Mouse (Mus musculus): ENCODE results near the gene Mthfr. TPM values are rescaled to one million over a fixed set of nuclear protein-coding genes. Genes with fewer than 3 reads are reported as not detected.

The Mthfr gene
- polyA plus RNA-seq, 1 experiment from 2014 or later = 18.7 TPM

GRCm38 (mm10) chr4:148085131-148085906 lies 46.4 kb downstream of the Mthfr start:
- H3K4me2 ChIP-seq (ENCODE audit: low read depth, severe bottlenecking) = no peak overlapping the region
- no peak overlapping the region for H3K4me3 ChIP-seq (ENCODE audit: low read depth, low read length)
- DNase-seq (ENCODE audit: low spot score) (no peak), ATAC-seq (ENCODE audit: insufficient number of reproducible peaks, low FRiP score, low TSS enrichment, low read depth) (no peak)
- 55% methylated on average over 10 of the region's 10 CpGs for WGBS
- H3K36me3 ChIP-seq (ENCODE audit: control insufficient read depth, insufficient read depth, low read length) = no peaks in the 10 kb centered on the region; the same call in 1 of the 2 replicates
- H3K27me3 ChIP-seq (ENCODE audit: control insufficient read depth, insufficient read depth, low read length) = no peaks in the 10 kb centered on the region
- H3K9me3 ChIP-seq (ENCODE audit: control insufficient read depth, low read length) = no peaks in the 10 kb centered on the region
- H3K9ac ChIP-seq (ENCODE audit: low read length) = no peak overlapping the region
- peaks cover 17% of the 10 kb centered on the region for H3K4me1 ChIP-seq (ENCODE audit: control insufficient read depth, insufficient read depth, low read length)
- H3K27ac ChIP-seq (replicated peaks; ENCODE audit: low read depth, low read length) = no peak overlapping the region

GRCm38 (mm10) chr4:148085907-148086305 lies 47.0 kb downstream of the Mthfr start:
- Histone ChIP-seq H3K9me3 (ENCODE audit: control insufficient read depth, low read length) (no peaks in the 10 kb centered on the region), H3K36me3 (ENCODE audit: control insufficient read depth, insufficient read depth, low read length) (no peaks in the 10 kb centered on the region; the same call in 1 of the 2 replicates), H3K4me2 (ENCODE audit: low read depth, severe bottlenecking) (no peak overlapping the region), H3K27ac (replicated peaks; ENCODE audit: low read depth, low read length) (no peak overlapping the region), H3K27me3 (ENCODE audit: control insufficient read depth, insufficient read depth, low read length) (no peaks in the 10 kb centered on the region), H3K4me3 (ENCODE audit: low read depth, low read length) (no peak overlapping the region), H3K9ac (ENCODE audit: low read length) (no peak overlapping the region), H3K4me1 (ENCODE audit: control insufficient read depth, insufficient read depth, low read length) (peaks cover 17% of the 10 kb centered on the region)
- WGBS = 77% methylated on average over 3 of the region's 3 CpGs
- ATAC-seq (ENCODE audit: insufficient number of reproducible peaks, low FRiP score, low TSS enrichment, low read depth) = no peak
- DNase-seq (ENCODE audit: low spot score) = no peak

GRCm38 (mm10) chr4:148087091-148087906 lies 48.4 kb downstream of the Mthfr start:
- Histone ChIP-seq H3K4me3 (ENCODE audit: low read depth, low read length) (peak overlapping the region; percentile 84), H3K4me1 (ENCODE audit: control insufficient read depth, insufficient read depth, low read length) (peaks cover 17% of the 10 kb centered on the region), H3K9ac (ENCODE audit: low read length) (peak overlapping the region; percentile 79), H3K27ac (replicated peaks; ENCODE audit: low read depth, low read length) (no peak overlapping the region), H3K36me3 (ENCODE audit: control insufficient read depth, insufficient read depth, low read length) (no peaks in the 10 kb centered on the region), H3K4me2 (ENCODE audit: low read depth, severe bottlenecking) (peak overlapping the region; percentile 85), H3K27me3 (ENCODE audit: control insufficient read depth, insufficient read depth, low read length) (no peaks in the 10 kb centered on the region), H3K9me3 (ENCODE audit: control insufficient read depth, low read length) (no peaks in the 10 kb centered on the region)
- 3% methylated on average over 27 of the region's 30 CpGs for WGBS
- ATAC-seq (ENCODE audit: insufficient number of reproducible peaks, low FRiP score, low TSS enrichment, low read depth) (peak; percentile 37), DNase-seq (ENCODE audit: low spot score) (peak; percentile 36)

GRCm38 (mm10) chr4:148087907-148088527 lies 49.1 kb downstream of the Mthfr start, which contains the start of gene Agtrap:
Agtrap (minus strand) TSS chr4:148088031.
- 0 out of 2 replicates have a peak within 1 kb of the TSS, but pooled peaks have one; percentile 1 for H3K27ac ChIP-seq (replicated peaks; ENCODE audit: low read depth, low read length)
- peak; percentile 94 for DNase-seq (ENCODE audit: low spot score)
- ATAC-seq (ENCODE audit: insufficient number of reproducible peaks, low FRiP score, low TSS enrichment, low read depth) = peak; percentile 83

DNA sequence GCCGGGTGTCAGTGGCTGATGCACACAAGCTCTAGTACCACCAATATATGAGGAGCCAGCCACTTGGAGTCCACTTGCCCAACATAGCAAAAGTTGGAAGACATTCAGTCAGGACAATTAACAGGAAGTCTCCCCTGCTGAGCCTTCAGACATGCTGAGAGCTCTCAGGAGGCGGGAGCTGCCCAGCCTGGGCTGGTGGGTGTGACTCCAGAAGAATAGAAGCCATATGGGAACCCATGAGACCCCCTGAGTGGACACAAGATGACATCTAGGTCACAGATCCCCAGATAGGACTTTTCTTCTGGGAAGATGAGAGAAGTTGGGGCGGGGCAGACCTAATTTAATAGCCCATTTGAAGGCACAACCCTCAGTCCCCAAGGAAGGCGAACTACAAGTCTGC lies 50.3 kb downstream of the Mthfr start:
- no peaks in the 10 kb centered on the region for H3K27me3 ChIP-seq (ENCODE audit: control insufficient read depth, insufficient read depth, low read length)
- no peak overlapping the region for H3K4me2 ChIP-seq (ENCODE audit: low read depth, severe bottlenecking)
- no peak overlapping the region for H3K9ac ChIP-seq (ENCODE audit: low read length)
- ATAC-seq (ENCODE audit: insufficient number of reproducible peaks, low FRiP score, low TSS enrichment, low read depth) (no peak), DNase-seq (ENCODE audit: low spot score) (no peak)
- 61% methylated on average over 4 of the region's 4 CpGs for WGBS
- H3K36me3 ChIP-seq (ENCODE audit: control insufficient read depth, insufficient read depth, low read length) = no peaks in the 10 kb centered on the region
- no peaks in the 10 kb centered on the region for H3K9me3 ChIP-seq (ENCODE audit: control insufficient read depth, low read length)
- H3K4me1 ChIP-seq (ENCODE audit: control insufficient read depth, insufficient read depth, low read length) = peaks cover 16% of the 10 kb centered on the region
- no peak overlapping the region for H3K4me3 ChIP-seq (ENCODE audit: low read depth, low read length)
- H3K27ac ChIP-seq (replicated peaks; ENCODE audit: low read depth, low read length) = no peak overlapping the region

More at GRCm38 (mm10) chr4:148087907-148088527, 49.1 kb downstream of the Mthfr start, which contains the start of gene Agtrap:
- peak within 1 kb of the TSS; percentile 84 for H3K4me3 ChIP-seq (ENCODE audit: low read depth, low read length)
- peaks cover 17% of the 10 kb centered on the region for H3K4me1 ChIP-seq (ENCODE audit: control insufficient read depth, insufficient read depth, low read length)
- no peaks in the 10 kb centered on the region for H3K36me3 ChIP-seq (ENCODE audit: control insufficient read depth, insufficient read depth, low read length)
- H3K9me3 ChIP-seq (ENCODE audit: control insufficient read depth, low read length) = no peaks in the 10 kb centered on the region
- H3K9ac ChIP-seq (ENCODE audit: low read length) = peak within 1 kb of the TSS; percentile 79
- 6% methylated on average over 34 of the region's 34 CpGs for WGBS
- no peaks in the 10 kb centered on the region for H3K27me3 ChIP-seq (ENCODE audit: control insufficient read depth, insufficient read depth, low read length)
- H3K4me2 ChIP-seq (ENCODE audit: low read depth, severe bottlenecking) = peak within 1 kb of the TSS; percentile 85

- Histone ChIP-seq H3K36me3 (ENCODE audit: control insufficient read depth, insufficient read depth, low read length) (no peaks in the 10 kb centered on the region), H3K4me1 (ENCODE audit: control insufficient read depth, insufficient read depth, low read length) (peaks cover 12% of the 10 kb centered on the region), H3K27me3 (ENCODE audit: control insufficient read depth, insufficient read depth, low read length) (no peaks in the 10 kb centered on the region), H3K4me2 (ENCODE audit: low read depth, severe bottlenecking) (no peak overlapping the region), H3K9me3 (ENCODE audit: control insufficient read depth, low read length) (no peaks in the 10 kb centered on the region), H3K9ac (ENCODE audit: low read length) (no peak overlapping the region), H3K4me3 (ENCODE audit: low read depth, low read length) (no peak overlapping the region), H3K27ac (replicated peaks; ENCODE audit: low read depth, low read length) (no peak overlapping the region)
- ATAC-seq (ENCODE audit: insufficient number of reproducible peaks, low FRiP score, low TSS enrichment, low read depth) = no peak
- 79% methylated on average over 1 of the region's 1 CpGs for whole genome bisulfite sequencing
- no peak for DNase-seq (ENCODE audit: low spot score)
Observed at GRCm38 (mm10) chr4:148091181-148091580, 52.3 kb downstream of the Mthfr start.

- no peak for ATAC-seq (ENCODE audit: insufficient number of reproducible peaks, low FRiP score, low TSS enrichment, low read depth)
- Histone ChIP-seq H3K4me3 (ENCODE audit: low read depth, low read length) (no peak overlapping the region), H3K9me3 (ENCODE audit: control insufficient read depth, low read length) (no peaks in the 10 kb centered on the region), H3K36me3 (ENCODE audit: control insufficient read depth, insufficient read depth, low read length) (no peaks in the 10 kb centered on the region), H3K4me1 (ENCODE audit: control insufficient read depth, insufficient read depth, low read length) (peaks cover 3% of the 10 kb centered on the region), H3K4me2 (ENCODE audit: low read depth, severe bottlenecking) (no peak overlapping the region), H3K27ac (replicated peaks; ENCODE audit: low read depth, low read length) (no peak overlapping the region), H3K27me3 (ENCODE audit: control insufficient read depth, insufficient read depth, low read length) (no peaks in the 10 kb centered on the region), H3K9ac (ENCODE audit: low read length) (no peak overlapping the region)
- WGBS = 96% methylated on average over 11 of the region's 11 CpGs
- DNase-seq (ENCODE audit: low spot score) = no peak
Observed at GRCm38 (mm10) chr4:148092551-148093271, 53.8 kb downstream of the Mthfr start.

Measured in limb, embryonic 11.5 days (tissue).